Mouse (Mus musculus) MEL (cell line): ENCODE measurements at regions not wholly inside any gene's neighbourhood (a gene's known extent, or its start where the extent isn't known, plus 50 kb on each side); places are given as distances from the start of the nearest gene placed in this dataset.

Source experiments
- DNase-seq: peaks from one replicate; pipeline ENCODE4 v3.0.0; 2011; ENCODE audit warnings: low read depth, low spot score
- H3K27ac ChIP-seq: 2 replicates; pipeline ENCODE4 v1.5.1; 2012; ENCODE audit warnings: low read depth, mild to moderate bottlenecking, control low read depth, low read length, moderate library complexity; ENCODE audit not compliant: control insufficient read depth
- H3K27me3 ChIP-seq, 2 experiments: fragments of 150-350 bp in 1 of 2; sonication (generic) in 1 of 2; 2 replicates each; pipeline ENCODE4 v1.6.1; 2012; ENCODE audit warnings: low read length in 2 of 2, mild to moderate bottlenecking in 2 of 2, improper control_type of control experiment in 1 of 2, moderate library complexity in 1 of 2; ENCODE audit not compliant: insufficient read depth in 2 of 2, control insufficient read depth in 1 of 2
- H3K36me3 ChIP-seq, 2 experiments: 2 replicates each; pipeline ENCODE4 v1.6.1; 2012 to 2014; ENCODE audit warnings: low read length in 2 of 2, improper control_type of control experiment in 1 of 2, inconsistent platforms in 1 of 2, mild to moderate bottlenecking in 1 of 2; ENCODE audit not compliant: insufficient read depth in 2 of 2, control insufficient read depth in 1 of 2
- H3K4me1 ChIP-seq, 2 experiments: fragments of 150-350 bp in 1 of 2; sonication (generic) in 1 of 2; 2 replicates each; pipeline ENCODE4 v1.6.1; 2012; ENCODE audit warnings: low read length in 2 of 2, improper control_type of control experiment in 1 of 2, mild to moderate bottlenecking in 1 of 2; ENCODE audit not compliant: insufficient read depth in 2 of 2, control insufficient read depth in 1 of 2
- H3K4me3 ChIP-seq, 2 experiments: fragments of 150-350 bp in 1 of 2; sonication (generic) in 1 of 2; 2 replicates each; pipeline ENCODE4 v1.5.1; 2012; ENCODE audit warnings: low read depth in 2 of 2, low read length in 2 of 2, mild to moderate bottlenecking in 2 of 2, moderate library complexity in 2 of 2, control low read depth in 1 of 2, improper control_type of control experiment in 1 of 2; ENCODE audit not compliant: control insufficient read depth in 1 of 2, insufficient read depth in 1 of 2
- H3K79me2 ChIP-seq: 2 replicates; pipeline ENCODE4 v1.6.1; 2012; ENCODE audit warnings: mild to moderate bottlenecking, low read length, moderate library complexity; ENCODE audit not compliant: control insufficient read depth, poor library complexity, insufficient read depth
- H3K9ac ChIP-seq: 2 replicates; pipeline ENCODE4 v1.6.1; 2012; ENCODE audit warnings: low read depth, mild to moderate bottlenecking, control low read depth, low read length, moderate library complexity; ENCODE audit not compliant: control insufficient read depth, poor library complexity, severe bottlenecking
- H3K9me3 ChIP-seq: fragments of 150-350 bp; sonication (generic); replicated peaks from 2 replicates; pipeline ENCODE4 v1.6.1; 2012; ENCODE audit warnings: mild to moderate bottlenecking, low read length, improper control_type of control experiment, moderate library complexity; ENCODE audit not compliant: insufficient read depth
- BHLHE40 ChIP-seq: IDR thresholded peaks from 2 replicates; pipeline ENCODE4 v1.6.1; 2012; ENCODE audit warnings: low read depth, mild to moderate bottlenecking, inconsistent platforms, low read length, improper control_type of control experiment, borderline replicate concordance
- CHD1 ChIP-seq: IDR thresholded peaks from 2 replicates; pipeline ENCODE4 v1.6.1; 2012; ENCODE audit warnings: low read depth, mild to moderate bottlenecking, inconsistent platforms, low read length, improper control_type of control experiment
- CHD2 ChIP-seq: IDR thresholded peaks from 2 replicates; pipeline ENCODE4 v1.6.1; 2011; ENCODE audit warnings: low read length, improper control_type of control experiment
- CTCF ChIP-seq, 3 experiments: IDR thresholded peaks in 2 of 3; conservative IDR thresholded peaks in 1 of 3; 2 replicates each; pipeline ENCODE4 v1.5.1; 2011 to 2012; ENCODE audit warnings: low read length in 3 of 3, low read depth in 2 of 3, mild to moderate bottlenecking in 2 of 3, improper control_type of control experiment in 1 of 3, inconsistent platforms in 1 of 3, mixed read lengths in 1 of 3, moderate library complexity in 1 of 3; ENCODE audit not compliant: control insufficient read depth in 1 of 3, insufficient read depth in 1 of 3, poor library complexity in 1 of 3, severe bottlenecking in 1 of 3
- ELF1 ChIP-seq: IDR thresholded peaks from 2 replicates; pipeline ENCODE4 v1.6.1; 2014; ENCODE audit warnings: low read depth, mild to moderate bottlenecking, inconsistent platforms, low read length, improper control_type of control experiment, moderate library complexity
- EP300 ChIP-seq, 2 experiments: IDR thresholded peaks; 2 replicates each; pipeline ENCODE4 v1.6.1; 2011; ENCODE audit warnings: improper control_type of control experiment in 2 of 2, low read length in 2 of 2, low read depth in 1 of 2, mild to moderate bottlenecking in 1 of 2
- ETS1 ChIP-seq: IDR thresholded peaks from 2 replicates; pipeline ENCODE4 v1.6.1; 2012; ENCODE audit warnings: low read depth, mild to moderate bottlenecking, inconsistent platforms, low read length, improper control_type of control experiment, moderate library complexity
- GABPA ChIP-seq: IDR thresholded peaks from 2 replicates; pipeline ENCODE4 v1.6.1; 2012; ENCODE audit warnings: low read depth, mild to moderate bottlenecking, inconsistent platforms, low read length, improper control_type of control experiment, moderate library complexity
- GATA1 ChIP-seq: IDR thresholded peaks from 2 replicates; pipeline ENCODE4 v1.6.1; 2011; ENCODE audit warnings: low read depth, low read length, improper control_type of control experiment
- HCFC1 ChIP-seq: IDR thresholded peaks from 2 replicates; pipeline ENCODE4 v1.6.1; 2012; ENCODE audit warnings: low read depth, mild to moderate bottlenecking, inconsistent platforms, low read length, improper control_type of control experiment, moderate library complexity
- JUND ChIP-seq: IDR thresholded peaks from 2 replicates; pipeline ENCODE4 v1.6.1; 2011; ENCODE audit warnings: low read depth, mild to moderate bottlenecking, improper control_type of control experiment, low read length
- MYB ChIP-seq: IDR thresholded peaks from 2 replicates; pipeline ENCODE4 v1.6.1; 2011; ENCODE audit warnings: mild to moderate bottlenecking, low read depth, low read length, improper control_type of control experiment
- MYC ChIP-seq: IDR thresholded peaks from 2 replicates; pipeline ENCODE4 v1.6.1; 2011; ENCODE audit warnings: low read depth, mild to moderate bottlenecking, low read length, improper control_type of control experiment, moderate library complexity
- NRF1 ChIP-seq: IDR thresholded peaks from 2 replicates; pipeline ENCODE4 v1.6.1; 2014; ENCODE audit warnings: low read depth, mild to moderate bottlenecking, inconsistent platforms, low read length, improper control_type of control experiment, moderate library complexity; ENCODE audit not compliant: poor library complexity, insufficient read depth, severe bottlenecking
- POLR2A ChIP-seq, 2 experiments: IDR thresholded peaks; 2 replicates each; pipeline ENCODE4 v1.6.1; 2011 to 2012; ENCODE audit warnings: low read length in 2 of 2, mild to moderate bottlenecking in 2 of 2, control low read depth in 1 of 2, improper control_type of control experiment in 1 of 2, low read depth in 1 of 2, moderate library complexity in 1 of 2; ENCODE audit not compliant: control insufficient read depth in 1 of 2, insufficient read depth in 1 of 2, poor library complexity in 1 of 2
- RAD21 ChIP-seq: IDR thresholded peaks from 2 replicates; pipeline ENCODE4 v1.6.1; 2011; ENCODE audit warnings: mild to moderate bottlenecking, low read depth, low read length, improper control_type of control experiment
- SIN3A ChIP-seq: IDR thresholded peaks from 2 replicates; pipeline ENCODE4 v1.6.1; 2012; ENCODE audit warnings: low read length, improper control_type of control experiment, inconsistent platforms
- SMC3 ChIP-seq: IDR thresholded peaks from 2 replicates; pipeline ENCODE4 v1.6.1; 2011; ENCODE audit warnings: low read depth, low read length, improper control_type of control experiment
- ZNF384 ChIP-seq: IDR thresholded peaks from 2 replicates; pipeline ENCODE4 v1.6.1; 2012; ENCODE audit warnings: low read depth, mild to moderate bottlenecking, inconsistent platforms, low read length, improper control_type of control experiment

DNA sequence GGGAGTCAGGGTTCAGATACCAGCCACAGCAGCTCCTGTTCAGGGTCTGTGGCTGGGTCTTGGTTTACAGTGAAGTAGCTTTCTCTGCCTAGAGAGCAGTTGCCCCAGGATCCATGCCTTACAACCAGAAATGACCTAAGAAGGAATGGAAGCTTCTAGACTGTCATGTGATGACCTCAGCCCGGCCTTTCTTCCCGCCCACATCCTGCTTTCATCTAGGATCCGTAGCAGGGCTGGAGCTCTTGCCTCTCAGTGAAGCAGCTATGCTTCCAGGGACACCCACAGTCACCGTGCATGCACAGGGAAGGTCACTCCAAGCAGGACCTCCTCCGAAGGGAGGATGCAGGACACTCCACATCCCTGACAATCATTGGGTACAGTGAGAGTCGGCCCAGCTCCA is 89.5 kb upstream of the Zbtb40 start:
- H3K27ac ChIP-seq: no peak overlapping the region
- no peak overlapping the region for H3K9ac ChIP-seq
- no peak for DNase-seq
- H3K36me3 ChIP-seq: no peaks in the 10 kb centered on the region
- no peaks in the 10 kb centered on the region for H3K27me3 ChIP-seq
- H3K4me1 ChIP-seq: no peaks in the 10 kb centered on the region
- TF ChIP-seq CTCF (IDR thresholded peaks at IDR 0.05 in 2 of 3, conservative IDR thresholded peaks at IDR 0.05 in 1 of 3; ENCODE audit: control insufficient read depth in 1 of 3, insufficient read depth in 1 of 3, low read depth in 2 of 3, low read length in 3 of 3, poor library complexity in 1 of 3, severe bottlenecking in 1 of 3) (no peak), GABPA (no peak), ZNF384 (no peak), NRF1 (no peak), BHLHE40 (no peak), JUND (no peak), RAD21 (no peak), EP300 (IDR thresholded peaks at IDR 0.05; ENCODE audit: low read depth in 1 of 2, low read length in 2 of 2) (no peak), SMC3 (no peak), ELF1 (no peak)
- no peaks in the 10 kb centered on the region for H3K79me2 ChIP-seq
- no peaks in the 10 kb centered on the region for H3K9me3 ChIP-seq
- no peak overlapping the region for H3K4me3 ChIP-seq

DNA sequence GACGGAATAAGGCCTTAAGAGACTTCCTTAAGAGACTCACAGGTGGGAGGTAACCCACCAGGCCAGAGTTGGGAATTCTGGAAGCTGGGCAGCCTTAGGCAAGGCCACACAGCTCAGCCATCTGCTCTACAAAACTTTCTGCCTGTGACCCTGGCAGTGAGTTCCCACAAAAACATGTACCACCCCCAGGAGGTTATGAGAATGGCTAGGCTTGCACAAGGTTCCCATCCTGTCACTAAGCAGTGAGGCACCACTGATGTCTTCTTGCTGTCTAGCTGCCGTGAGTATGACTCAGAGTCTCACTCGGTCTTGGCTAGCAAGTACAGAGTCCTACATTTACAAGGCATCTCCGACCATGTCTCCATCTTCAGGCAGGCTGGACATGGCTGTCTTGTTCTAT is 87.7 kb upstream of the Zbtb40 start:
- Histone ChIP-seq H3K27ac (no peak overlapping the region), H3K36me3 (no peaks in the 10 kb centered on the region), H3K79me2 (no peaks in the 10 kb centered on the region), H3K9me3 (no peaks in the 10 kb centered on the region), H3K4me3 (no peak overlapping the region), H3K27me3 (no peaks in the 10 kb centered on the region), H3K9ac (no peak overlapping the region), H3K4me1 (no peaks in the 10 kb centered on the region)
- DNase-seq: no peak
- no peak for TF ChIP-seq GATA1
- TF ChIP-seq RAD21: no peak
- no peak for TF ChIP-seq ETS1
- no peak for TF ChIP-seq MYB
- TF ChIP-seq CHD2: no peak
- no peak for TF ChIP-seq SIN3A
- TF ChIP-seq HCFC1: no peak
- TF ChIP-seq MYC: no peak
- TF ChIP-seq POLR2A (IDR thresholded peaks at IDR 0.05; ENCODE audit: control insufficient read depth in 1 of 2, insufficient read depth in 1 of 2, low read depth in 1 of 2, low read length in 2 of 2, poor library complexity in 1 of 2): no peak
- no peak for TF ChIP-seq CHD1
